Comparison of ENCODE assay signal across 10 mouse cellular contexts in the genomic region with DNA sequence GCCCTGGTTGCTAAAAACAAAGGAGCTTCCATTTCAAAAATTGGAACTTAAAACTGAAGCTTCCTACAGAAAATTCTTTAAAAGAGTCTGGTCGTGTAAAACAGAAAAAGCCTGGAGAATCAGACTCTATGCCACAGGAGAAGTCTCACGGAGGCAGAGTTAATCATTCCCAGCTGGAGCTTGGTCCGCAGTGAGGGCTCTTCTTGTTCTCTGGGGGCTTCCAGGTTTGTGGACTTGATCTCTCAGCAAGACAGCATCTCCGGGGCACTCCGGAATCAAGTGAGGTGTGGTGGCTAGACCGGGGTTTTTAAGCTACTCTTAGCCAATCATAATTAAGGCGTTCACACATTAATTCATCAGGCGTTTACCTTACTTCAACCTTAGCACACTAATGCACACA. TPM values are rescaled to one million over a fixed set of nuclear protein-coding genes. Genes with fewer than 3 reads are reported as not detected.
DNase-seq lines count a peak whose midpoint lies in the region; ATAC-seq and TF ChIP-seq lines count a peak whose summit lies in the region.
"Had no signal": no experiment of that assay in that cellular context is flagged by ENCODE, and none has a peak within 500 bp of the region (broad histone marks: within the 10 kb centered on the region; RNA-seq: fewer than 3 reads in every experiment).

No protein-coding gene starts in this region.

- no peak for ATAC-seq in kidney, postnatal 0 days (replicated peaks; ENCODE audit: low FRiP score, low read depth)
- ATAC-seq in activated CD4-positive, CD25-positive, alpha-beta regulatory T cell, adult 4 months: peak; percentile 49
- ATAC-seq: inflammation-experienced regulatory T-cells, adult 6 months had no signal

- H3K9ac ChIP-seq in kidney, postnatal 0 days (ENCODE audit: low read depth, low read length): no peak overlapping the region

- H3K36me3 ChIP-seq in kidney, postnatal 0 days (ENCODE audit: insufficient read depth, low read length): no peaks in the 10 kb centered on the region

- H3K4me3 ChIP-seq in kidney, postnatal 0 days (replicated peaks; ENCODE audit: low read depth, low read length): no peak overlapping the region

- no peak overlapping the region for H3K27ac ChIP-seq in kidney, postnatal 0 days

- 33% methylated on average over 8 of the region's 8 CpGs for WGBS in kidney, postnatal 0 days

- TF ChIP-seq CTCF in kidney, postnatal 0 days (IDR thresholded peaks at IDR 0.05; ENCODE audit: low read depth): no peak

- H3K4me1 ChIP-seq in kidney, postnatal 0 days (replicated peaks; ENCODE audit: insufficient read depth, low read length): no peaks in the 10 kb centered on the region

- no peaks in the 10 kb centered on the region for H3K27me3 ChIP-seq in kidney, postnatal 0 days (ENCODE audit: insufficient read depth, low read length)

- 0 out of 2 replicates have a peak overlapping the region, but pooled peaks have one; percentile 18 for H3K4me2 ChIP-seq in kidney, postnatal 0 days (ENCODE audit: low read length)

- H3K9me3 ChIP-seq in kidney, postnatal 0 days (replicated peaks; ENCODE audit: low read length): no peaks in the 10 kb centered on the region

- peak; percentile 1 for DNase-seq in kidney, postnatal 0 days (ENCODE audit: low spot score)
- DNase-seq in kidney, adult 8-10 months: no peak
- peak; percentile 23 for DNase-seq in forelimb bud, embryonic 11.5 days (ENCODE audit: low read depth, low spot score)
- peak; percentile 9 for DNase-seq in mesoderm, embryonic 11.5 days (ENCODE audit: low read depth, low spot score)
- no peak for DNase-seq in adrenal gland, adult 8-10 months
- DNase-seq in spleen, postnatal 4 days (ENCODE audit: low spot score in 2 of 2): no peak
- DNase-seq in right cerebral cortex, postnatal 10 days (ENCODE audit: low spot score in 2 of 2): no peak
- DNase-seq: lung, adult 2 months had no signal

RNA-seq across cellular contexts. Expression of a gene that starts 32.6 kb away (rescaled TPM):
- polyA plus RNA-seq in kidney, postnatal 0 days (2015; fragmentation: Nextera tagmentation; extraction: Ambion mirVana): 9.5 and 9.8 TPM in 2 replicates
- polyA plus RNA-seq in activated CD4-positive, CD25-positive, alpha-beta regulatory T cell, adult 4 months (2017; shearing (Covaris generic)): 10 to 100 TPM; 34.0 to 43.1 TPM
- total RNA-seq in adrenal gland, adult 8-10 months (2022): 10 to 100 TPM; 13.4 to 16.3 (median 14.2) TPM

Comparison
In these comparisons a context has a peak if more than half of its experiments do, and no peak if none do; other contexts are left out.
1. DNase-seq: peak in kidney, postnatal 0 days (single experiment), forelimb bud, embryonic 11.5 days (single experiment) and mesoderm, embryonic 11.5 days (single experiment); none in kidney, adult 8-10 months (0 of 2), adrenal gland, adult 8-10 months (single experiment), spleen, postnatal 4 days (0 of 2) and right cerebral cortex, postnatal 10 days (0 of 2).